Mouse (Mus musculus) testis, adult 2 months (tissue): ENCODE data around the gene Nos3. TPM values are rescaled to one million over a fixed set of nuclear protein-coding genes. Genes with fewer than 3 reads are reported as not detected.

Experiments
- H3K27ac ChIP-seq: fragments of 200-500 bp; 2 replicates; pipeline ENCODE4 v1.5.1; 2012; ENCODE audit warnings: low read depth, low read length; ENCODE audit not compliant: control insufficient read depth, insufficient read depth
- H3K27me3 ChIP-seq: fragments of 200-500 bp; 2 replicates; pipeline ENCODE4 v1.6.1; 2012; ENCODE audit warnings: mild to moderate bottlenecking, low read length, moderate library complexity; ENCODE audit not compliant: control insufficient read depth, insufficient read depth
- H3K36me3 ChIP-seq: fragments of 200-500 bp; 2 replicates; pipeline ENCODE4 v1.6.1; 2012; ENCODE audit warnings: mild to moderate bottlenecking, low read length; ENCODE audit not compliant: control insufficient read depth, insufficient read depth
- H3K4me1 ChIP-seq: fragments of 200-500 bp; 2 replicates; pipeline ENCODE4 v1.6.1; 2012; ENCODE audit warnings: low read length; ENCODE audit not compliant: control insufficient read depth, insufficient read depth
- H3K4me3 ChIP-seq: fragments of 200-500 bp; 2 replicates; pipeline ENCODE4 v1.5.1; 2012; ENCODE audit warnings: low read depth, mild to moderate bottlenecking, low read length, moderate library complexity, mixed read lengths; ENCODE audit not compliant: control insufficient read depth
- CTCF ChIP-seq: fragments of 200-500 bp; IDR thresholded peaks from 2 replicates; pipeline ENCODE4 v1.5.1; 2012; ENCODE audit warnings: low read depth, mild to moderate bottlenecking, inconsistent platforms, low read length, moderate library complexity; ENCODE audit not compliant: control insufficient read depth, insufficient read depth, insufficient replicate concordance
- POLR2A ChIP-seq: fragments of 200-500 bp; IDR thresholded peaks from 2 replicates; pipeline ENCODE4 v1.6.1; 2012; ENCODE audit warnings: low read depth, mild to moderate bottlenecking, inconsistent platforms, low read length, moderate library complexity; ENCODE audit not compliant: control insufficient read depth
- polyA plus RNA-seq: library from polyadenylated mRNA; depleted of rRNA; stranded (reverse); fragments of >200 nt; gene quantifications from 2 replicates; pipeline ENCODE4 v1.2.3, GENCODE M21; 2012

The Nos3 gene
- polyA plus RNA-seq, 1 experiment: 2.2 TPM

- TF ChIP-seq POLR2A (no peak), CTCF (no peak)
- H3K4me3 ChIP-seq: no peak overlapping the region
- H3K4me1 ChIP-seq: no peaks in the 10 kb centered on the region; the same call in 1 of the 2 replicates
- no peaks in the 10 kb centered on the region for H3K27me3 ChIP-seq
- no peak overlapping the region for H3K27ac ChIP-seq
- H3K36me3 ChIP-seq: no peaks in the 10 kb centered on the region
Measured at GRCm38 (mm10) chr5:24337366-24337765, 27.2 kb upstream of the Nos3 start.

DNA sequence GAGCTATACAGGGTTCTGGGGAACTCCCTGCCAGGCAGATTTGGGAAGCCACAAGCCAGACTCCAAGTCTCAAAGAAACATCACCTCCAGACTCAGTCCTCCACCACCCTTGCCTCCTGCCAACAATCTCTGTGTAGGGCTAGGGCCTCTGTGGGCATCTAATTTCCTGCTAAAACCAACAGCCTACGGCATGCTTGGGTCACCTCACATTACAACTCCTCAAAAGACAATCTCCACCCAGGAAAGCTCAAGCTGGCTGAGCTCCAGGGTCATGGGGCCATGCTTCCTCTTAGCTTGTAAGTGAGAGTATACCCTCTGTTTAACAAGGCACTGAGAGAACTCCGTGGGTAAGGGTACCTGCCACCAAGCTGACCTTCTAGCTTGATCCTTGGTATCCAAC, 26.8 kb upstream of the Nos3 start:
- Histone ChIP-seq H3K27me3 (no peaks in the 10 kb centered on the region), H3K4me3 (no peak overlapping the region), H3K36me3 (no peaks in the 10 kb centered on the region), H3K4me1 (no peaks in the 10 kb centered on the region; the same call in 1 of the 2 replicates), H3K27ac (no peak overlapping the region)
- TF ChIP-seq POLR2A (no peak), CTCF (no peak)

- Histone ChIP-seq H3K4me1 (peaks cover 8% of the 10 kb centered on the region), H3K36me3 (no peaks in the 10 kb centered on the region), H3K27me3 (no peaks in the 10 kb centered on the region), H3K4me3 (no peak overlapping the region), H3K27ac (peak overlapping the region; percentile 52)
- no peak for TF ChIP-seq CTCF
Measured at GRCm38 (mm10) chr5:24342205-24342963, 22.2 kb upstream of the Nos3 start.

DNA sequence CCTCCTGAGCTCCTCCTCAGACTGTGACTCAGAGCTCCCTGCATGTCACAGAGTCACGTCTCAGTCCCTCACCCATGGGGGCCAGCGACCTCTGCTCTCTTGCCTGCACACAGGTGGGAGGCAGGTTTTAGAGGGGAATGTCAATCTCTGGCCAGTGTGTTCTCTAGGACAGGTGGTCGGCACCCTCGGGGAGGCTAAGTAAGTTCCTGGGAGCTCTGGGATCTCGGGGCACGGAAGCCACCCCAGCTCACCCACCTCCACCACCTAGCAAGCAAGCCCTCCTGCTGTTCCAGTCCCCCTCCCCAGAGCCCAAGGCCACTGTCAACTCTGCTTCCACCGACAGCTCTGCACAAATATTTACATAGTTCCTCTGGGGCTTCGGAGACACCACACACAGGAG, 21.6 kb upstream of the Nos3 start:
- Histone ChIP-seq H3K36me3 (no peaks in the 10 kb centered on the region), H3K27me3 (no peaks in the 10 kb centered on the region), H3K27ac (peak overlapping the region; percentile 52), H3K4me3 (no peak overlapping the region), H3K4me1 (peaks cover 14% of the 10 kb centered on the region)
- no peak for TF ChIP-seq POLR2A
- TF ChIP-seq CTCF: no peak

- H3K27ac ChIP-seq: no peak overlapping the region; the same call in none of the 2 replicates
- no peaks in the 10 kb centered on the region for H3K36me3 ChIP-seq
- H3K4me1 ChIP-seq: peaks cover 18% of the 10 kb centered on the region
- H3K27me3 ChIP-seq: no peaks in the 10 kb centered on the region
- H3K4me3 ChIP-seq: no peak overlapping the region
- TF ChIP-seq POLR2A (no peak), CTCF (no peak)
Measured at GRCm38 (mm10) chr5:24343379-24343778, 21.2 kb upstream of the Nos3 start.

DNA sequence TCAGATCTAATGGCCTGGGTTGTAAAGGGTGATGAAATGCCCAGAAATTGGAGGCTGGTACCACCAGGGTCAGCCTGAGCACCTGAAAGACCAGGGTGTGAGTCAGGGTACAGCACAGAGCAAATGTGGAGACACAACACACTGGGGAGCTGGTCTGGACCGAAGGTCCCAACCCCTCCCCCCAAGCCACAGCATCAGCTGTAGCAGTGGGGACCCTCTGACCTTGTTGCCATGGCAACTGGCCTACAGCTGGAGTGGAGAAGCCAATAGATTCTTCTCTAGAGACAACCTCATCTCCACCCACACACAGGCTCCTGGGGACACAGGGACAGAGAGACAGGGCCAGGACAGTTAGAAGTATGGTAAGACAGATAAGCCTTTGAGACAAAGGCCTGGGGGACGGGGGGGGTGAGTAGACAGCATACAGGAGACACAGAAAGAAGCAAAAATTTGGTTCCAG, 20.6 kb upstream of the Nos3 start:
- Histone ChIP-seq H3K4me3 (no peak overlapping the region), H3K4me1 (peaks cover 22% of the 10 kb centered on the region), H3K36me3 (no peaks in the 10 kb centered on the region), H3K27me3 (no peaks in the 10 kb centered on the region), H3K27ac (no peak overlapping the region)
- TF ChIP-seq POLR2A: no peak
- TF ChIP-seq CTCF: no peak

GRCm38 (mm10) chr5:24344477-24345051, 20.0 kb upstream of the Nos3 start:
- H3K4me1 ChIP-seq: peaks cover 22% of the 10 kb centered on the region
- H3K27ac ChIP-seq: no peak overlapping the region
- H3K36me3 ChIP-seq: no peaks in the 10 kb centered on the region
- TF ChIP-seq CTCF (no peak), POLR2A (no peak)
- no peak overlapping the region for H3K4me3 ChIP-seq
- H3K27me3 ChIP-seq: no peaks in the 10 kb centered on the region

DNA sequence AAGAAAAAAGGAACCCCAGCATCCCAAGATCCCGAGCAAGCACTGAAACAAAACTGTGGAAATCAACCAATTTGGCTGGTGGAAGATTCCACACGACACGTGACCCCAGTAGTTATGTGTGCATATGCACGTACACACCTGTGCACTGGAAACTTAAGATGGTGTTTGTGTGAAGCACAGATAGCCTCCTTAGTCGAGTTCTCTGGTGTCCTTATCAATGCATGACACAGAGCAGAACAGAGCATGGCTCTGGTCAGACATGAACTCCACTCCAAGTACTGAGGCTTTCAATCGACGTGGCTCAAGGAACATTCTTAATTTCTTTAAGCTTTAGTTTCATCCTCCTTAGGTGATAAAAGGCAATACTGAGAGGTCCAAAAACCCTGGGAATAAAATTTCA, 18.3 kb upstream of the Nos3 start:
- no peaks in the 10 kb centered on the region for H3K36me3 ChIP-seq
- H3K27ac ChIP-seq: no peak overlapping the region
- no peak overlapping the region for H3K4me3 ChIP-seq
- H3K27me3 ChIP-seq: no peaks in the 10 kb centered on the region
- TF ChIP-seq CTCF (no peak), POLR2A (no peak)
- H3K4me1 ChIP-seq: peaks cover 26% of the 10 kb centered on the region
